Mouse (Mus musculus) MEL (cell line): ENCODE measurements around the gene Ermap.

Experiments
- CHD2 ChIP-seq: IDR thresholded peaks from 2 replicates; pipeline ENCODE4 v1.6.1; 2011; ENCODE audit warnings: low read length, improper control_type of control experiment
- CTCF ChIP-seq, 3 experiments: IDR thresholded peaks in 2 of 3; conservative IDR thresholded peaks in 1 of 3; 2 replicates each; pipeline ENCODE4 v1.5.1; 2011 to 2012; ENCODE audit warnings: low read length in 3 of 3, low read depth in 2 of 3, mild to moderate bottlenecking in 2 of 3, improper control_type of control experiment in 1 of 3, inconsistent platforms in 1 of 3, mixed read lengths in 1 of 3, moderate library complexity in 1 of 3; ENCODE audit not compliant: control insufficient read depth in 1 of 3, insufficient read depth in 1 of 3, poor library complexity in 1 of 3, severe bottlenecking in 1 of 3
- EP300 ChIP-seq, 2 experiments: IDR thresholded peaks; 2 replicates each; pipeline ENCODE4 v1.6.1; 2011; ENCODE audit warnings: improper control_type of control experiment in 2 of 2, low read length in 2 of 2, low read depth in 1 of 2, mild to moderate bottlenecking in 1 of 2
- HCFC1 ChIP-seq: IDR thresholded peaks from 2 replicates; pipeline ENCODE4 v1.6.1; 2012; ENCODE audit warnings: low read depth, mild to moderate bottlenecking, inconsistent platforms, low read length, improper control_type of control experiment, moderate library complexity
- MAZ ChIP-seq: IDR thresholded peaks from 2 replicates; pipeline ENCODE4 v1.6.1; 2012; ENCODE audit warnings: low read depth, mild to moderate bottlenecking, inconsistent platforms, low read length, improper control_type of control experiment
- MXI1 ChIP-seq: IDR thresholded peaks from 2 replicates; pipeline ENCODE4 v1.6.1; 2011; ENCODE audit warnings: mild to moderate bottlenecking, low read depth, low read length, improper control_type of control experiment
- POLR2A ChIP-seq, 2 experiments: IDR thresholded peaks; 2 replicates each; pipeline ENCODE4 v1.6.1; 2011 to 2012; ENCODE audit warnings: low read length in 2 of 2, mild to moderate bottlenecking in 2 of 2, control low read depth in 1 of 2, improper control_type of control experiment in 1 of 2, low read depth in 1 of 2, moderate library complexity in 1 of 2; ENCODE audit not compliant: control insufficient read depth in 1 of 2, insufficient read depth in 1 of 2, poor library complexity in 1 of 2
- RCOR1 ChIP-seq: IDR thresholded peaks from 2 replicates; pipeline ENCODE4 v1.6.1; 2012; ENCODE audit warnings: low read depth, mild to moderate bottlenecking, inconsistent platforms, low read length, improper control_type of control experiment
- TCF12 ChIP-seq: IDR thresholded peaks from 2 replicates; pipeline ENCODE4 v1.6.1; 2014; ENCODE audit warnings: low read depth, mild to moderate bottlenecking, inconsistent platforms, low read length, improper control_type of control experiment, moderate library complexity
- ZMIZ1 ChIP-seq: IDR thresholded peaks from 2 replicates; pipeline ENCODE4 v1.6.1; 2012; ENCODE audit warnings: low read depth, mild to moderate bottlenecking, inconsistent platforms, low read length, improper control_type of control experiment, moderate library complexity

GRCm38 (mm10) chr4:119133306-119133705, 56.5 kb downstream of the Ermap start:
- TF ChIP-seq POLR2A (IDR thresholded peaks at IDR 0.05; ENCODE audit: control insufficient read depth in 1 of 2, insufficient read depth in 1 of 2, low read depth in 1 of 2, low read length in 2 of 2, poor library complexity in 1 of 2): no peak
- TF ChIP-seq EP300 (IDR thresholded peaks at IDR 0.05; ENCODE audit: low read depth in 1 of 2, low read length in 2 of 2): no peak
- TF ChIP-seq RCOR1: no peak
- TF ChIP-seq ZMIZ1: no peak
- no peak for TF ChIP-seq MXI1
- TF ChIP-seq TCF12: no peak
- TF ChIP-seq CHD2: no peak
- no peak for TF ChIP-seq HCFC1
- no peak for TF ChIP-seq CTCF (IDR thresholded peaks at IDR 0.05 in 2 of 3, conservative IDR thresholded peaks at IDR 0.05 in 1 of 3; ENCODE audit: control insufficient read depth in 1 of 3, insufficient read depth in 1 of 3, low read depth in 2 of 3, low read length in 3 of 3, poor library complexity in 1 of 3, severe bottlenecking in 1 of 3)
- no peak for TF ChIP-seq MAZ
